Mouse (Mus musculus) adrenal gland, postnatal 4 days (tissue): ENCODE results near the gene Plxna1. TPM values are rescaled to one million over a fixed set of nuclear protein-coding genes. Genes with fewer than 3 reads are reported as not detected.

Experiments used
- DNase-seq, 2 experiments: peaks; one replicate each; pipeline ENCODE4 v3.0.0; 2021 to 2022; ENCODE audit warnings: low spot score in 2 of 2, mixed read lengths in 2 of 2
- total RNA-seq, 2 experiments: library from RNA; stranded (reverse); gene quantifications; 2 replicates each; pipeline ENCODE4 v1.2.3; 2021

The Plxna1 gene
- total RNA-seq, 2 experiments from 2014 or later: 67.4 to 77.6 TPM

DNA sequence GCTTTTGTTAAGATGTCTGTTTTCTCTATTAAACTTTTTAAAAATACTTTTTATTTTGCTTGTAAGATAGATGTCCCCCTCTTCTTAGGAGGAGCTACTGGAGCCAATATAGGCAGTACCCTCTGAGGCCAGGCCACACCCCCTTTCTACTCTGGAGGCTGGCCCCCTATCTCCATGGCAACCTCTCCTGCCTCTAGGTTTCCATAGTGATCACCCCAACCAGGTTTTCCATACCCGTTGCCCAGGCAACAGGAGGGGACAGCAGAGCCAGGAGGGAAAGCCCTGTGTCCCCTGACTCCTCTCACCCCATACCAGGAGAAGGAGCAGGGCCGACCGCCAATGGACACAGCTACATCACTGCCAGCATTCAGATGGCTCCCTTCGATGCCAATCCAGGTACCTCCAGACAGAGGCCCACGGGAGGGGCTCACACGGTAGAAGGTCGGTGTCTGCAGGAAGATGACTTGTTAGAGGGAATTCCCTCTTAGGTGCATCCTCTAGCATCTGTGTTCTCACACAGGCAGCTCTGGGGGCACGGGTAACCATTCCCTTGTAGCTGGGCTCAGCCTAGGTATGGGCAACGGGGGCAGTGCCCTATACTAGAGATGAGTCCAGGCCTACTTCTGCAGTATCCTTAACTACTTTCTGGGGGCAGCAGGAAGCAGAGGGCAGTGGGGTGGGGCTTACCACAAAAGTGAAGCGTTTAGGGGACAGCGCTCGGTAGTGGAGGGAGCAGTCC, 28.3 kb downstream of the Plxna1 start:
- DNase-seq: no peak

GRCm38 (mm10) chr6:89330957-89331356, 31.5 kb downstream of the Plxna1 start:
- DNase-seq: no peak

- DNase-seq: no peak
Observed at GRCm38 (mm10) chr6:89328634-89329033, 33.8 kb downstream of the Plxna1 start.

- no peak for DNase-seq
Observed at GRCm38 (mm10) chr6:89327746-89328491, 34.5 kb downstream of the Plxna1 start.

DNA sequence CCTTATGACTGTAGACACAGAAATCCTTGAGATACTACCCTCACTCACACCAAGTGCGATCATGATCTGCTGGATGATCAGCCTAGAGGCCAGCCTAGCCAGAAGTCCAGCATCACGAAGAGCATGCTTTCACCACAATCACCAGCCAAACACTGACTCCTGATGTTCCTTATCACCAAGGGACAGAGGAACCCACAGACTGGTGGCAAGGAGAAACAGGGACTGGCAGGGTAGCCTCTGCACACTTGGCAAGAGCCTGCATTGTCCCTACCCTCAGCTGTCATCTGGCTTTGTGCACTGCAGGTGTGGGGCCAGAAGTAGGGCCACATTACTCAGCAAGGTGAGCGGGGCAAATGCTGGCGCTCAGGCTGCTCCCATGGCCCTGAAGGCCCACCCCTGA, 37.6 kb downstream of the Plxna1 start:
- no peak for DNase-seq

- DNase-seq: no peak
Observed at GRCm38 (mm10) chr6:89315263-89315662, 47.2 kb downstream of the Plxna1 start.

DNA sequence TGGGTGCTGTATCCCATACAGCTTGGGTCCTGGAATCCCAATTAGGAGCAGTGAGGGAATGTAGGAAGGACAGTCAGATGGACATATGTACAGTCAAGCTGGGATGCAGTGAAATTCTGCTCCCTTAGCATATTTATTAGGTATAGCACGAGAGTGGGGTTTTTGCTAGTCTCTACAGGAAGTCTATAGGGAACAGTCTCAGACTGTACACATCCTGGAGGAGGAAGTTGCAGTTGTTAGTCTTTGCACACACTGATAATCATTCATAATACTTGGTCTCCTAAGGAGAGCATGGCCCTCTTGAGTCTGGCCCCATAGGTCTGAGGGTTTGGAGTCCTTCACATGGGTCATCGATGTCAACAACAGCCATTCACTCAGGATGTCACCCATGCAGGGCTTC, 50.9 kb downstream of the Plxna1 start:
- DNase-seq: no peak

- DNase-seq: no peak
Observed at GRCm38 (mm10) chr6:89310236-89310635, 52.2 kb downstream of the Plxna1 start.

DNA sequence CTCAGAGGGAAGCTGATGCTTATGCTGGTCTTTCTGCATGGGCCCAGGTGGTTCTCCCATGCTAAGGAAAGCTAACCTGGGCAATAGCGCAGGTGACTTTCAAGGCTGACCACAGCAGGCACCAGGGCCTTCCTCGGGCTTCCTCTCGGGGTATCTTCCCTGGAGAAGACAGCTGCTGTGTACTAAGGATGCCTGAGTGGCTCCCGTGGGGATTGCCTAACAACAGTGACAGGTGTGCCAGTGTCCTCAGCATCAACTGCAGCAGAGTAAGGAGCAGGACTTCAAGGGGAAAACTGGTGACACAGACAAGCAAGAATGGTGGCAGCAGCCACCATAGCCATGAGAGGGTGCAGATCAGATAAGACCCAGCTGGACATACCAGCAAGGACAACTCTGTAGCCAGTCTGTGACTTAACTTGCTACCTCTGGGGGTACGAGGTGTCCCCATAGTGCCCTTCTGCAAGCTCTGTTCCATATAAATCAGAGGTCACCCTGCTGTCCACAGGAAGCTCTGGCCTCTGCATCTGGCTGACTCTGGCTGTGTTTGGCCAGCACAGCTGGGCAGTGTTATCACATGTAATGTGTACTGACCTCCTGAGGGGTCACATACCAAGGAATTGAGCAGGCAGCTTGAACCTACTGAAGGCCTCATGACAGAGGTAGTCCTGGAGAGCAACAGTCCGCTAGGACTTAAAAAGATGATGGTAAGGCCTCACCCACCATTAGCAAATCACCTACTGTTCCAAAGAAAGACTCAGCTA, 54.0 kb downstream of the Plxna1 start:
- DNase-seq: no peak

DNA sequence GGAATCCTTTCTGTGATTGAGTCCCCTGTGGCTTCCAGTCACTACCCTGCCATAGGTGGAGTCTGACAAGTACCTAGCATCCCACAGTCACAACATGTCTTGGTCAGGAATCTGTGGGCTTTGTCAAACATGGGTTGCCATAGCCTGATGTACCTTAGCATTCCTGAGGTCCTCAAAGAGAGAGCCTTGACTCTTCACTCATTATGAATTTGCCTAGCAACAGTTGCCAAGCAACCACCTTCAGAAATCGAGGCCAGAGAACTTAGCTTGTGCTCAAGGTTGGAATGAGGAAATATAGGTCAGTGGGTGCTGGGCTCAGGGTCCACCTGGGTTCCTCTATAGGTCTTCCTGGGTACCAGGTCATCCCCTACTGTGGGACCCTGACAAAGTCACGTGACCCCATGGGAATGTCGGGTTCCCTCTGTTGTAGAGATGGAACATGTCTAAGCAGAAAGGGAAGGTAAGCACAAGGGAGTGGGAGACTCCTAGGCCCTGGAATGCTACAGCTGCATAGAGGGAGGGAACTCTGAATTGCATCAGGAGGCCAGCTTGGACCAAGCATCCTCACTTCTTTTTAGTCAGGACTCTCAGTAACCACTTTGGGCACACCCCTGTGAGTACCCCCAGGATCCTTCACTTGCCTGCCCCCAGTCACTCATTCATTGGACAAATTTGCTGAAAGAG, 57.9 kb downstream of the Plxna1 start:
- no peak for DNase-seq

GRCm38 (mm10) chr6:89299818-89300217, 62.6 kb downstream of the Plxna1 start:
- DNase-seq: no peak

GRCm38 (mm10) chr6:89296909-89297695, 65.3 kb downstream of the Plxna1 start:
- no peak for DNase-seq

GRCm38 (mm10) chr6:89296001-89296709, 66.3 kb downstream of the Plxna1 start:
- no peak for DNase-seq

- DNase-seq: no peak
Observed at GRCm38 (mm10) chr6:89294621-89295020, 67.8 kb downstream of the Plxna1 start.

- DNase-seq: no peak
Observed at GRCm38 (mm10) chr6:89291494-89291893, 70.9 kb downstream of the Plxna1 start.

DNA sequence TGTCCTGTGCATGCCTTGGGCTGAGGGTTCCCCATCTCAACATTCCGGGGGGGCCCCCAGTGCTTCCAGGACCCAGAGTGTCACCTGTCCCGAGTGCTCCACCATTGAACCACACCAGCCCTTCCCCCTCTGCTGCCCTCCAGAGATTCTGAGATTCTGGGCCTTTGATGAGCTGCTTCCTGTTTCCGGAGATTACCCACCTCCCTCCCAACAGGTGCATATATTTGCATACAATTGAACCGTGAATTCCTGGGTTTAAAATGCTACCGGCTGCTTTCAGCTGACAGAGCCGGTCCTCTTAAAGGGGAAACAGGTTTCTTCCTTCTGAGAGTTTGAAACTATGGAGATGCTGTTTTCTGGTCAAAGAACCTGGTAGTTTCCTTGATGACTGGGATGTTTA, 74.3 kb downstream of the Plxna1 start:
- no peak for DNase-seq

- DNase-seq: peak; percentile 11 to 61
Observed at GRCm38 (mm10) chr6:89286700-89287428, 75.6 kb downstream of the Plxna1 start.

- DNase-seq: no peak
Observed at GRCm38 (mm10) chr6:89286286-89286655, 76.1 kb downstream of the Plxna1 start.

DNA sequence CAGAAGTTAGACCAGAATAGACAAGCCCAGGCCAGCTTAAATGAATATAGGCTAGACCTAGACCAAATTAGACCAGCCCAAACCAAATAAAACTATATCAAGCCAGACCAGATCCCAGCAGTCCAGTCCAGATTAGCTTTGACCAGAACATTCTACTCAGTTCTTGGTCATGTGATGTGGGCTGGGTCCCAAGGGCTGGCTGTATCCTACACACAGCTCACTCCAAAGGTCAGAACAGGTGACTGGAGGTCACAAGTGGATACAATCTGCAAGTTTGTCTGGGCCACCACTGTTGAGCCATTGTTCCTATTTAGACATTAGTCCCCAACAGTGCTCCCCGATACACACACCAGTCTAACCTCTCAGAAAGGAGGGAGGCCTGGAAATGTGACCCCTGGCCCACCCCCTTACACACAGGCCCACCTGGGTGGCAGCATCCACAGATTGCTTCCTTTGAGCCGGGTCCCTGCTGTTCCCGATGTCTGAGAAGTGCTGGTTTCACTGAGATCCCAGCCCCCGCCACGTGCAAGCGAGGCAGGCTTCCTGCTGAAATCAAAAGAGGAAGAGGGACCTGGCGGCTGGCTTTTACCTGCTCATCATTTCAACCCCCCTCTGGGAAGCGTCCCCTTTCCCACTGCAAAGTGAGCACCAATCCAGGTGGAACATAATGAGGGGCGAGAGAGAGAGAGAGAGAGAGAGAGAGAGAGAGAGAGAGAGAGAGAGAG, 76.7 kb downstream of the Plxna1 start:
- no peak for DNase-seq
